Mouse (Mus musculus) stomach, postnatal 0 days (tissue): ENCODE data around the gene Olfr325.

Experiments used
- CTCF ChIP-seq: IDR thresholded peaks from 2 replicates; pipeline ENCODE4 v1.5.1; 2016; ENCODE audit warnings: antibody characterized with exemption, low read depth, mild to moderate bottlenecking, moderate library complexity
- EP300 ChIP-seq: optimal IDR thresholded peaks from 2 replicates; pipeline ENCODE3; 2016; ENCODE audit warnings: antibody characterized with exemption

- TF ChIP-seq CTCF (no peak), EP300 (no peak)
Measured at GRCm38 (mm10) chr11:58597837-58598236, 20.3 kb downstream of the Olfr325 start.
